Mouse (Mus musculus) monocyte, adult 5-6 weeks (primary cell): ENCODE data around the gene Zfp618. TPM values are rescaled to one million over a fixed set of nuclear protein-coding genes. Genes with fewer than 3 reads are reported as not detected.

ENCODE experiments used
- ATAC-seq: fragments of 153-309, 156-312 bp; replicated peaks from 2 replicates; pipeline ENCODE4 v1.8.0; 2017; ENCODE audit warnings: mild to moderate bottlenecking; ENCODE audit not compliant: low TSS enrichment, insufficient number of reproducible peaks, severe bottlenecking, poor library complexity, low FRiP score
- total RNA-seq: library from RNA; stranded (forward); fragments of 200-1000, 200-491, 200-594 nt; gene quantifications from 3 replicates; pipeline ENCODE4 v1.2.3, GENCODE M21; 2017

Zfp618 gene
- total RNA-seq, 1 experiment from 2014 or later = 0.57 TPM

DNA sequence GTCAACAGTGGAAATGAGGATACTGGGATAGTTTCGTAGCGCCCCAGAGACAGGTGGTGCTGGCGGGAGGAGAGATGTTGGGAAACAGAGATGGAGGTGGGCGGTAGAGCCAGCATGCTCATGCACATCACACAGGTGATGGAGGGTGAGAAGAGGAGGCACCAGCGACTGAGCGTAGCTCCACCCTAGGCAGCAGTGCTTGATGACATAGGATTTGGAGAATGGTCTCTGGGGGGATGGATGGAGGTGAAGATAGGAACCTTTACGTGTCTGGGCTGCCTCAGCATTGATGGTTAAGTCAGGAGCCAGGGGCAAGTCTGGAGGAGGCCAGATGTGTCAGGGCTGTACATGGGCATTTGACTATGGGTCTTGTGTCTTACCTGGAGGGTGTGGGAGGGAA lies 58.7 kb downstream of the Zfp618 start:
- ATAC-seq = no peak

- ATAC-seq = no peak
Measured at GRCm38 (mm10) chr4:63024734-63025256, 59.4 kb downstream of the Zfp618 start.

DNA sequence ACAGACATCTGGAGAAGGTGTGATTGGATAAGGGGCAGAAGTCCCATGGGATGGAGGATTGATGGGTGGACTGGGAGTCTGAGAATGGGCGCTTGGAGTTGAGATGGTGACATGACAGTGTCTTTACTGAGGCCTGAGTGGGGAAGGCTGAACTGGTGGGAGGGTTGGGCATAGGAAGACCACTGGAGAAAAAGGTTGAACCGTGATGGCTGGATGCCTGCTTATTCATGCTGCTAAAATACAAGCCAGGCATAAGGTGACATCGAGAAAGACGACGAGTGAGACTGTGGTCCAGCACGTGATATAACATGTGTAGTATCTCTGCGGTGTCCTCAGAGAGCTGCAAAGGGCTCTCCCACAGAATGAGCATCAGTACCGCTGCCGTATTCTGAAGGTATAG lies 59.9 kb downstream of the Zfp618 start:
- ATAC-seq = no peak

- ATAC-seq = no peak
Measured at GRCm38 (mm10) chr4:63026286-63026685, 60.9 kb downstream of the Zfp618 start.

- no peak for ATAC-seq
Measured at GRCm38 (mm10) chr4:63027451-63027850, 62.1 kb downstream of the Zfp618 start.

GRCm38 (mm10) chr4:63030157-63030556 lies 64.8 kb downstream of the Zfp618 start:
- no peak for ATAC-seq

DNA sequence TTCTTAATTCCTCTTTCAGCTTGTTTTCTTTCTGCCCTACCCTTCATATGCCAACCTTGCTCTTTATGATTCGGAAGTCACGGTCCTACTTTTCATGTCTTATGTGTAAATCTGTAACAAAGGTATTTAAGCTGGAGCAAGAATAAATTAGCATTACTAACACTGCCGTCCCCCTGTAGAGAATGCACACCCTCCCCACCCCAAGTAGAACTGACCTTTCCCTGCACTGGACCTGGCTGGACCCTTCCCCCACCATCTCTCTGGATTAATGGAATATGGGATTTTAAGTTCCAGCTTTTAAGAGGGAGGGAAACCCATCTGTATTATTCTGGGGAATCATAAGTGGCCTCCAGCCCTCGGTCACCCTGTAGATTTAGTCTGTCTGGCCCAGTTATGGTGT lies 65.9 kb downstream of the Zfp618 start:
- ATAC-seq = no peak

GRCm38 (mm10) chr4:63032581-63033006 lies 67.2 kb downstream of the Zfp618 start:
- no peak for ATAC-seq

GRCm38 (mm10) chr4:63033724-63034123 lies 68.4 kb downstream of the Zfp618 start:
- no peak for ATAC-seq

- no peak for ATAC-seq
Measured at GRCm38 (mm10) chr4:63035991-63036390, 70.6 kb downstream of the Zfp618 start.

DNA sequence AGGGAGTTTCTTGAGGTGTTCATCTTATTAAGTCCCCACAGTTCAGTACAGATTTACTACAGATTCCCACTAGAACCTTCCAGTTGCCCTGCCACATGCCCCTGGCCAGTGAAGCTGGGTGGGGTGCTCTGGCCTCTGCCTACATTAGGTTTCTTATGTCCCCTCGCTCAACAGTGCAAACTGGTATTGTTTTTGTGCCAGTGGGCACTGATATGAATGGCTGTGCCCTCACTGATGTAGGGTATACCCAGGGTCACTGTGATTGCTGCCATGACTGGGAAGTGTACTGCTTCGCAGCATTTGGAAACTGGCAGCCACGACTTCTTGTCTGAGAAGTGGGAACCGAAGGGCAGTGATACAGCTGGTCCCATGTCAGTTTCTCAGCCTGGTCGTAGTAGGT lies 71.4 kb downstream of the Zfp618 start:
- no peak for ATAC-seq

GRCm38 (mm10) chr4:63037555-63037954 lies 72.2 kb downstream of the Zfp618 start:
- no peak for ATAC-seq

DNA sequence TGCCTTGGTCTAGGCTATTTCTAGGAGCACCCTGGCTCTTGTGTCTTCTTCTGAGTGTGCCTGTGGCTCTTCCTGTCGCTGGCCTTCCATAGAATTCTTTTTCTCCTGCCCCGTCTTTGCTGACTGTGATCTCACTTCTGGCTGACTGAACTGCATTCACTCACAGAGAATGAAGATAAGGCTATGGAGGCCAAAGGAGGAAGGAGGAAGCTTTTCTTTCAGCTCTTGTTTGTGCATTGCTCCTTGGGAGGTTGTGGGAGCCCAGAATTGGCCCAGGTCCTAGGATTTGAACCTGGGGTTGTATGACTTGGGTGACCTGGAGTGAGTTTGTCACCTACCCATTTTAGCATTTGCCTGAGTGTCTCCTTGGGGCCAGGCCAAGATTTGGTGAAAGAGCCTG lies 72.9 kb downstream of the Zfp618 start:
- no peak for ATAC-seq

DNA sequence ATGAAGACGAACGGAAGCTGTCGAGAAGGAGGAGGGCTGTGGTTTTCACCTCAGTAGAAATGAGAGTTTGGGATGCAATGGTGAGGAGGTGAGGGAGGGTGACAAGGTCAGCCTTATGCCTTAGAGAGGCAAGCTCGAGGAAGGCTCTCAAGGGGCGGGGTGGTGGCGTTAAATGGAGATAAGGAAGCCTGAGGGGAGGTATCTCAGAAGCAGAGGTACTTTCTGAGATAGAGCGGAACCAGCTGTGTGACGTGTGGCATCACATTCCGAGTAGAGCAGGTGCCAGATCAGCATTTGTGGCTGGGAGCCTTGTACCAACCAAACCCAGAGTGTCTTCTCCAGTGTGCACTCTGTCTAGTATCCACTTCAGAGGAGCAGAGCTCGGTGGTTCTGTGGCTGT lies 73.6 kb downstream of the Zfp618 start:
- no peak for ATAC-seq

- no peak for ATAC-seq
Measured at GRCm38 (mm10) chr4:63048606-63049005, 83.2 kb downstream of the Zfp618 start.

DNA sequence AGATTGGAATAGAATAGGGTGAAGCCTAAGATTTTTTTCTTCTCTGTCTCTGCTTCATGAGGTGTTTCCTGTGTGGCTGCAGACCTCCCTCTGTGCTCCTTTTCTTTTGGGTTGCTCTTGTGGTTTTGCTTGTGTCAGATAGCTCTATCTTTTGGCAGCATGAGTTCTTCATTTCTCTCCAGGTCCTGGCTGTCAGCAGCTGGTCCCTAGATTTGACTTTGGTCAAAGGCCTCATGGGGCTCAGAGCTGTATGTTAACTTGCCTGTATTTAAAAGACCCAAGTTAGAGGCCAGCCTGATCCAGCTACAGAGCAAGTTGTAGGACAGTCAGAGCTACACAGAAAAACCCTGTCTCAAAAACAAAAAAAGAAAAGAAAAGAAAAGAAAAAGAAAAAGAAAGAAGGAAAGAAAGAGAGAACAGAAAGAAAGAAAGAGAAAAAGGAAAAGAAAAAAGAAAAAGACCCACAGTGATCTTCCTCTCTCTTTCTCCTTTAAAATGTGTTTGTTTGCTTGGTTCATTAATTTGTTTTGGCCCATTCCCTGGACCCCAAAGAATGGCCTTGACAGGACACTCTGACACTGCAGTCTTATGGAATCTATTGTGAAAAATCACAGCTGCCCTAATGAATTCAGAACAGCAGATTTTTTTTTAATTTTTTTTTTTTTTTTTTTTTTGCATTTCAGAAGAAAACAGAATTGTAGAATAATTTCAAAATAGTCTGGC lies 84.4 kb downstream of the Zfp618 start:
- no peak for ATAC-seq

GRCm38 (mm10) chr4:63050319-63050676 lies 84.9 kb downstream of the Zfp618 start:
- ATAC-seq = no peak

- no peak for ATAC-seq
Measured at GRCm38 (mm10) chr4:63050949-63051348, 85.6 kb downstream of the Zfp618 start.

GRCm38 (mm10) chr4:63051940-63052661 lies 86.7 kb downstream of the Zfp618 start:
- no peak for ATAC-seq

DNA sequence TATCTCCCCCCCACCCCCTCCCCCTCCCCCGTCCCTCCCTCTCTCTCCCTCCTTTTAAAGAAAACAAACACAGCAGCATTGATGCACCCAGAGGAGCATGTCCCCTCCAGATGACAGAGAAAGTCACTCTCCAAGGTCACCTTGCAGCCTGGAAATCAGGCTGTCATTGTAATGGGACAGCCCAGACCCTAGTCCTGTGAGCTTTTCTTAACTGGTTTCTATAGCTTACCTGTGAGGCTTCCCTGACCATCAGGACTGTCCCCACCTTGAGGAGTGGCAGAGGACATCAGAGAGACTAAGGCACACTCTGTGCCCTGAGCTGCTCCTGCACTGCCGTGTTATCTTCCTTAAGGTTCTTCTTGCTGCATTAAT lies 87.3 kb downstream of the Zfp618 start:
- ATAC-seq = no peak
